Mouse (Mus musculus) heart, postnatal 0 days (tissue): Measurements from ENCODE around the gene Exoc6. TPM values are rescaled to one million over a fixed set of nuclear protein-coding genes. Genes with fewer than 3 reads are reported as not detected.

Experiments
- ATAC-seq: fragments of 200-750 bp; cut with Nextera tagmentation; 2 replicates; pipeline ENCODE4 v1.8.0; 2017; ENCODE audit warnings: low read depth, moderate number of reproducible peaks, moderate library complexity; ENCODE audit not compliant: insufficient read depth
- DNase-seq: peaks from one replicate; pipeline ENCODE4 v3.0.0-alpha.2; 2016; ENCODE audit warnings: low spot score
- H3K27ac ChIP-seq: fragments of 300-500 bp; sonication (generic); 2 replicates; pipeline ENCODE4 v1.5.1; 2014; ENCODE audit warnings: low read depth, mild to moderate bottlenecking
- H3K27me3 ChIP-seq: fragments of 300-500 bp; sonication (generic); 2 replicates; pipeline ENCODE4 v1.6.1; 2014; ENCODE audit warnings: low read length, mixed read lengths; ENCODE audit not compliant: control insufficient read depth, insufficient read depth
- H3K36me3 ChIP-seq: fragments of 300-500 bp; sonication (generic); replicated peaks from 2 replicates; pipeline ENCODE4 v1.6.1; 2014; ENCODE audit warnings: low read length, mixed read lengths; ENCODE audit not compliant: control insufficient read depth, insufficient read depth
- H3K4me1 ChIP-seq: fragments of 300-500 bp; sonication (generic); 2 replicates; pipeline ENCODE4 v1.6.1; 2014; ENCODE audit warnings: antibody characterized with exemption; ENCODE audit not compliant: control insufficient read depth, insufficient read depth
- H3K4me2 ChIP-seq: fragments of 300-500 bp; sonication (generic); 2 replicates; pipeline ENCODE4 v1.6.1; 2014; ENCODE audit warnings: low read depth, mild to moderate bottlenecking, low read length, moderate library complexity
- H3K4me3 ChIP-seq: fragments of 300-500 bp; sonication (generic); 2 replicates; pipeline ENCODE4 v1.5.1; 2014; ENCODE audit warnings: low read depth, low read length
- H3K9ac ChIP-seq: fragments of 300-500 bp; sonication (generic); replicated peaks from 2 replicates; pipeline ENCODE4 v1.6.1; 2014; ENCODE audit warnings: low read depth, low read length, mixed read lengths
- H3K9me3 ChIP-seq: fragments of 300-500 bp; sonication (generic); replicated peaks from 2 replicates; pipeline ENCODE4 v1.6.1; 2016; ENCODE audit warnings: low read length; ENCODE audit not compliant: control insufficient read depth
- CTCF ChIP-seq: IDR thresholded peaks from 2 replicates; pipeline ENCODE4 v1.5.1; 2016; ENCODE audit warnings: antibody characterized with exemption, control low read depth, low read depth
- EP300 ChIP-seq: IDR thresholded peaks from 2 replicates; pipeline ENCODE4 v1.6.1; 2016; ENCODE audit warnings: antibody characterized with exemption, low read depth
- WGBS: fragments of 180-500 bp; shearing (Covaris S2); extraction: QIAGEN DNeasy Blood & Tissue Kit; methylation state at CpG from one replicate; pipeline ENCODE4 v1.1.7; 2014; 5-methylcytosine and 5-hydroxymethylcytosine counted together
- polyA plus RNA-seq: library from polyadenylated mRNA; unstranded; fragments of >200 nt; fragmentation: Nextera tagmentation; extraction: Ambion mirVana; gene quantifications from 2 replicates; pipeline ENCODE4 v1.2.1, GENCODE M21; 2015
- total RNA-seq: library from RNA; depleted of rRNA; stranded (reverse); fragments of >200 nt; gene quantifications from 2 replicates; pipeline ENCODE4 v1.2.3, GENCODE M21; 2014; ENCODE audit warnings: low replicate concordance

Exoc6 gene
- total and polyA plus RNA-seq, 2 experiments from 2014 or later: 20.8 to 24.2 TPM

DNA sequence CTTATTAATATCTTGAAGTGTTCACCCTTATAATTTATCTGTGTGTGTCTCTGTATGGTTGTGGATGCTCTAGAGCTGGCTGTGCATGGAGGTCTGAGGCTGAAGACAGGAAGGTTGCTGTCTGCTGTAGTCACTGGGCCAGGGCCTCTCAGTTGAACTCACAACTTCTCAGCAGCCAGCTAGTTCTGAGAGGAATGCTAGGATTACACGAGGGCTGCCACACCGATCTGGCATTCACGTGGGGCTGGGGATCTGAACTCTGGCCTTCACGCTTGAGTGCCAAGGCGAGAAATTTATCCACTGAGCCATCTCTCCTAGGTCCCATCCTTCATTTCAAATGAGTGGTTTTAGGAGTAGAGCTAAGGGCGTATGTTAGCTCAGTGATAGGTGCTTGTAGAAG lies 30.2 kb downstream of the Exoc6 start:
- no peak for ATAC-seq
- no peak overlapping the region for H3K27ac ChIP-seq
- no peak overlapping the region for H3K9ac ChIP-seq
- 83% methylated on average over 6 of the region's 6 CpGs for WGBS
- no peaks in the 10 kb centered on the region for H3K9me3 ChIP-seq
- DNase-seq: no peak
- TF ChIP-seq CTCF (no peak), EP300 (no peak)
- no peak overlapping the region for H3K4me3 ChIP-seq
- no peaks in the 10 kb centered on the region for H3K4me1 ChIP-seq
- peaks cover 23% of the 10 kb centered on the region for H3K36me3 ChIP-seq
- no peak overlapping the region for H3K4me2 ChIP-seq
- H3K27me3 ChIP-seq: no peaks in the 10 kb centered on the region

DNA sequence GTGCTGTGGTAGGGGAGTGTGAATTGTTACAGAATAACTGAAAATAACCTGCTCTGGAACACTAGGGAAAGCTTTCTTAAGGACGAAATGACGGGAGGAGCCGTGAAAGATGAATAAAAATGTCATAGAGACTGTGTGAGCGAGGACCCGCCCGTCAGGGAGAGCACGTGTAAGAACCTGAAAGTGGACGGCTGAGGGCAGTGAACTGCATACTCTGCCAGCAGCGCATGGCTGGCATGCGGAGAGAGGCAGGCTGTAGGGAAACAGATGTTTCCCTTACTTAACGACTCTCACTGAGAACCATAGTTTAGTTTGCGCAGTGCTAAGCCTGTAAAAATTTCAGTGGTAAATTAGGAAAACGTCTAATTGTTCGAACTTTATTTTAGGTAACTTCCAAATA lies 35.0 kb downstream of the Exoc6 start:
- no peak overlapping the region for H3K9ac ChIP-seq
- WGBS: 45% methylated on average over 14 of the region's 14 CpGs
- no peaks in the 10 kb centered on the region for H3K9me3 ChIP-seq
- H3K4me1 ChIP-seq: no peaks in the 10 kb centered on the region
- TF ChIP-seq EP300 (no peak), CTCF (no peak)
- no peak overlapping the region for H3K27ac ChIP-seq
- ATAC-seq: no peak; the same call in 1 of the 2 replicates
- H3K27me3 ChIP-seq: no peaks in the 10 kb centered on the region
- H3K4me2 ChIP-seq: no peak overlapping the region
- H3K36me3 ChIP-seq: peaks cover 25% of the 10 kb centered on the region; the same call in 1 of the 2 replicates
- H3K4me3 ChIP-seq: no peak overlapping the region
- no peak for DNase-seq

DNA sequence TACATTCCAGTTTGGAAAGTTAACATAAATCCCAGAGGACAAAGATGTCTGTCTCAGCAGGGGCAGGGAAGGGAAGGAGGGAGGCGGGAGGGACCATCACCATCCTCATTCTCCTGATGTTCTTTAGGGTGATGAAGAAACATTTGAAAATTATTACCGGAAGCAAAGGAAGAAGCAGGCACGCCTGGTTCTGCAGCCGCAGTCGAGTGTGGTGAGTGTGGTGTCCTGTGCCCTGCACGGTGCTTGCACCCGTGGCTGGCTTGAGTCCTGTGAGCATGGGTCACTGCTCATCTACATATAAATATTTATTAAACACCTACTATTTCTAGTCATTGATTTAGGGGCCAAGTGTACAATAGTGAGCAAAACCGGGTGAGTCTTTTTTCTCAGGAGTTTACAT lies 35.5 kb downstream of the Exoc6 start:
- H3K36me3 ChIP-seq: peaks cover 26% of the 10 kb centered on the region
- TF ChIP-seq CTCF (no peak), EP300 (no peak)
- WGBS: 84% methylated on average over 8 of the region's 8 CpGs
- ATAC-seq: no peak
- no peak overlapping the region for H3K9ac ChIP-seq
- no peaks in the 10 kb centered on the region for H3K4me1 ChIP-seq
- no peak overlapping the region for H3K4me3 ChIP-seq
- no peak for DNase-seq
- H3K27ac ChIP-seq: no peak overlapping the region
- no peak overlapping the region for H3K4me2 ChIP-seq
- H3K27me3 ChIP-seq: no peaks in the 10 kb centered on the region
- H3K9me3 ChIP-seq: no peaks in the 10 kb centered on the region

DNA sequence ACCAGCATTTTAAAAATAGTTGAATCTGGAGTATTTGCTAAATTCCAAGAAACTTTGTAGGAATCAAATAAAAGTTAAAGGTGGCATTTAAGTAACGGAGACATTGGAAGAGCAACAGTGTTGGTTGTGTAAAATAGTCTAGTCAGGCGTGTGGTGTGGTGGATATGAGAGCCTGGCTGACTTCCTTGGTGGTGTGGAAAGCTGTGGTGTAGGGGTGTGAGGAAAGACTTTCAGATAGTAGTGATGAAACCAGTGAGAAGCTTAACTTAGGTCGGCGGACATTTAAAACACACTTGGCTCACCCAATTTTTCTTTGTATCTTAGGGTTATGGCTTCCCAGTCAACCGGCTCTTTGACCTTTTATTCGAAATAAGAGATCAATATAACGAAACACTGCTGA lies 40.3 kb downstream of the Exoc6 start:
- no peak for DNase-seq
- Histone ChIP-seq H3K4me2 (no peak overlapping the region), H3K9me3 (no peaks in the 10 kb centered on the region), H3K9ac (no peak overlapping the region), H3K36me3 (peaks cover 43% of the 10 kb centered on the region), H3K4me1 (no peaks in the 10 kb centered on the region), H3K27me3 (no peaks in the 10 kb centered on the region), H3K27ac (no peak overlapping the region), H3K4me3 (no peak overlapping the region)
- no peak for ATAC-seq
- TF ChIP-seq CTCF (no peak), EP300 (no peak)
- 85% methylated on average over 7 of the region's 7 CpGs for WGBS

DNA sequence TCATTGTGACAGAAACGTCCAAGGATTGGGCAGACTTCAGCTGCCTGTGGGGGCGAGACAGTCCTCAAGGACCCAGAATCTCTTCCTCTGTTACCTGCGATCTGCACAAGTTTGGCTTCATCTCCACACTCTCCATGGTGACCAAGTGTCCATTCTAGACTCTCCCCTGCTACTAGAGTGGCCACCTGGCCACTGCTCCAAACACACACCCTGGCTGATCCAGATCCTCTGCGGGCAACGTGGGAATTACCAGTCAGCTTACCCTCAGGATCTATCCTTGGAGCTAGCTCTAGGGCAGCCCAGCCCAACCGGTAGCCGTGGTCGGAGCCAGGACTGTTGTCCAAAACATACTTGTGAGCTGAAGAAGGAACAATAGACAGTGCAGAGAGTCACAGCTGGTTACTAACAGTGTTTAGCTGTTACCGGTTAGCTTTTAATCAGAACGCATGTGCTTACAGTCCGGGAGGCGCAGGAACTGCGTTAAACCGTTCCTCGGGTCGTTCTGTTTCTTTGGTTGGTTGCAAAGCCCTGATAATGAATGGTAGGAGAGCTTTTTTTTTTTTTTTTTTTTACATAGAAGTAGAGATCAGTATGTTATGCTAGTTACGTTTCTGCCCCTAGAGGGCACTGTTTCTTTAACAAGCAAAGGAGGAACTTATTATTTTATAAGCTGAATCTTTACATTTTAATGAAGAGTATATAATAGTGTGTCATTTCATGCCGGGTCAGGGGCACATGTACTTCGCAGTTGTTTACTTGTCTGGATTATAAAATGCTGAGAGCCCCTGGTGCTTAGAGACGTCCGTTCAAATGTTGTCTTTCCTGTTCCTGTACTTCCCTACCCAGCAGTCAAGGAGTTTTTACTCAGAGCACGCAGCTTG lies 52.0 kb downstream of the Exoc6 start:
- H3K27ac ChIP-seq: no peak overlapping the region
- no peak overlapping the region for H3K9ac ChIP-seq
- H3K9me3 ChIP-seq: no peaks in the 10 kb centered on the region
- ATAC-seq (peak; percentile 53; the same call in 1 of the 2 replicates), DNase-seq (peak; percentile 59)
- H3K4me2 ChIP-seq: peak overlapping the region; percentile 51
- 28% methylated on average over 22 of the region's 22 CpGs for WGBS
- peaks cover 14% of the 10 kb centered on the region; the same call in 1 of the 2 replicates for H3K36me3 ChIP-seq
- H3K27me3 ChIP-seq: no peaks in the 10 kb centered on the region
- peak overlapping the region; percentile 8; the same call in 1 of the 2 replicates for H3K4me3 ChIP-seq
- no peaks in the 10 kb centered on the region; the same call in 1 of the 2 replicates for H3K4me1 ChIP-seq
- TF ChIP-seq CTCF (peak; percentile 47), EP300 (no peak)
